Mouse (Mus musculus) liver, adult 2 months (tissue): ENCODE measurements at regions not wholly inside any gene's neighbourhood (a gene's known extent, or its start where the extent isn't known, plus 50 kb on each side); places are given as distances from the start of the nearest gene placed in this dataset.

Source experiments
- CTCF ChIP-seq: fragments of 200-500 bp; IDR thresholded peaks from 2 replicates; pipeline ENCODE4 v1.5.1; 2011; ENCODE audit warnings: low read depth, low read length, control low read depth
- POLR2A ChIP-seq: fragments of 200-500 bp; IDR thresholded peaks from 2 replicates; pipeline ENCODE4 v1.6.1; 2011; ENCODE audit warnings: low read length, control low read depth; ENCODE audit not compliant: insufficient read depth; ENCODE audit errors: extremely low read depth

GRCm38 (mm10) chr11:48262492-48262891 lies 273.7 kb upstream of the Sgcd start:
- TF ChIP-seq POLR2A (no peak), CTCF (no peak)
